Mouse (Mus musculus) thymus, adult 2 months (tissue): ENCODE measurements at regions not wholly inside any gene's neighbourhood (a gene's known extent, or its start where the extent isn't known, plus 50 kb on each side); places are given as distances from the start of the nearest gene placed in this dataset.

Source experiments
- DNase-seq: peaks from one replicate; pipeline ENCODE4 v3.0.0; 2021
- H3K27ac ChIP-seq: fragments of 200-500 bp; 2 replicates; pipeline ENCODE4 v1.5.1; 2012; ENCODE audit warnings: low read length, control low read depth; ENCODE audit not compliant: control insufficient read depth, insufficient read depth
- H3K27me3 ChIP-seq: fragments of 200-500 bp; 2 replicates; pipeline ENCODE4 v1.6.1; 2012; ENCODE audit warnings: mild to moderate bottlenecking, low read length, moderate library complexity, mixed read lengths; ENCODE audit not compliant: control insufficient read depth, insufficient read depth
- H3K36me3 ChIP-seq: fragments of 200-500 bp; 2 replicates; pipeline ENCODE4 v1.6.1; 2012; ENCODE audit warnings: mild to moderate bottlenecking, low read length, moderate library complexity; ENCODE audit not compliant: control insufficient read depth, insufficient read depth
- H3K4me1 ChIP-seq: fragments of 200-500 bp; replicated peaks from 2 replicates; pipeline ENCODE4 v1.6.1; 2012; ENCODE audit warnings: low read length; ENCODE audit not compliant: control insufficient read depth, insufficient read depth
- H3K4me3 ChIP-seq: fragments of 200-500 bp; 2 replicates; pipeline ENCODE4 v1.5.1; 2012; ENCODE audit warnings: mild to moderate bottlenecking, low read length, control low read depth, moderate library complexity; ENCODE audit not compliant: control insufficient read depth, insufficient read depth
- CTCF ChIP-seq: fragments of 200-500 bp; IDR thresholded peaks from 2 replicates; pipeline ENCODE4 v1.5.1; 2012; ENCODE audit warnings: mild to moderate bottlenecking, control low read depth, low read length, moderate library complexity, borderline replicate concordance; ENCODE audit not compliant: control insufficient read depth, poor library complexity, insufficient read depth; ENCODE audit errors: extremely low read depth
- POLR2A ChIP-seq: fragments of 200-500 bp; IDR thresholded peaks from 2 replicates; pipeline ENCODE4 v1.6.1; 2012; ENCODE audit warnings: mild to moderate bottlenecking, low read length, control low read depth, moderate library complexity; ENCODE audit not compliant: control insufficient read depth, poor library complexity, insufficient read depth; ENCODE audit errors: extremely low read depth
- WGBS: fragments of 180-500 bp; shearing (Covaris S2); methylation state at CpG from one replicate; pipeline ENCODE4 v1.1.7; 2018; 5-methylcytosine and 5-hydroxymethylcytosine counted together

GRCm38 (mm10) chr10:56453578-56454069, 76.5 kb downstream of the Gja1 start:
- TF ChIP-seq POLR2A (no peak), CTCF (no peak)
- no peaks in the 10 kb centered on the region for H3K36me3 ChIP-seq
- no peak for DNase-seq
- no peak overlapping the region for H3K4me3 ChIP-seq
- no peaks in the 10 kb centered on the region for H3K27me3 ChIP-seq
- WGBS: 98% methylated on average over 4 of the region's 4 CpGs
- H3K4me1 ChIP-seq: no peaks in the 10 kb centered on the region
- H3K27ac ChIP-seq: no peak overlapping the region

- no peak for TF ChIP-seq POLR2A
- no peak for TF ChIP-seq CTCF
- H3K27me3 ChIP-seq: no peaks in the 10 kb centered on the region
- 90% methylated on average over 2 of the region's 2 CpGs for WGBS
- no peaks in the 10 kb centered on the region for H3K4me1 ChIP-seq
- DNase-seq: no peak
- no peak overlapping the region for H3K4me3 ChIP-seq
- H3K27ac ChIP-seq: no peak overlapping the region
- no peaks in the 10 kb centered on the region for H3K36me3 ChIP-seq
Measured at GRCm38 (mm10) chr10:56455867-56456468, 78.8 kb downstream of the Gja1 start.

- H3K27ac ChIP-seq: no peak overlapping the region
- DNase-seq: no peak
- TF ChIP-seq POLR2A: no peak
- no peak for TF ChIP-seq CTCF
- H3K4me3 ChIP-seq: no peak overlapping the region
- 76% methylated on average over 6 of the region's 6 CpGs for WGBS
- H3K27me3 ChIP-seq: no peaks in the 10 kb centered on the region
- H3K36me3 ChIP-seq: no peaks in the 10 kb centered on the region
- no peaks in the 10 kb centered on the region for H3K4me1 ChIP-seq
Measured at GRCm38 (mm10) chr10:56468537-56468936, 91.4 kb downstream of the Gja1 start.

GRCm38 (mm10) chr10:56468993-56469712, 92.0 kb downstream of the Gja1 start:
- no peaks in the 10 kb centered on the region for H3K27me3 ChIP-seq
- TF ChIP-seq POLR2A (no peak), CTCF (no peak)
- no peak for DNase-seq
- WGBS: 66% methylated on average over 15 of the region's 15 CpGs
- H3K4me3 ChIP-seq: no peak overlapping the region
- no peaks in the 10 kb centered on the region for H3K36me3 ChIP-seq
- no peaks in the 10 kb centered on the region for H3K4me1 ChIP-seq
- no peak overlapping the region for H3K27ac ChIP-seq

- Histone ChIP-seq H3K4me3 (no peak overlapping the region), H3K36me3 (no peaks in the 10 kb centered on the region), H3K27me3 (no peaks in the 10 kb centered on the region), H3K27ac (no peak overlapping the region), H3K4me1 (no peaks in the 10 kb centered on the region)
- TF ChIP-seq CTCF: no peak
- TF ChIP-seq POLR2A: no peak
- DNase-seq: no peak
- 85% methylated on average over 3 of the region's 3 CpGs for WGBS
Measured at GRCm38 (mm10) chr10:56469895-56470294, 92.8 kb downstream of the Gja1 start.

- no peak for TF ChIP-seq POLR2A
- TF ChIP-seq CTCF: no peak
- no peaks in the 10 kb centered on the region for H3K36me3 ChIP-seq
- DNase-seq: no peak
- 95% methylated on average over 6 of the region's 6 CpGs for WGBS
- no peaks in the 10 kb centered on the region for H3K27me3 ChIP-seq
- no peak overlapping the region for H3K4me3 ChIP-seq
- no peaks in the 10 kb centered on the region for H3K4me1 ChIP-seq
- no peak overlapping the region for H3K27ac ChIP-seq
Measured at GRCm38 (mm10) chr10:56474951-56475350, 97.8 kb downstream of the Gja1 start.
